Mouse (Mus musculus): ENCODE measurements at regions not wholly inside any gene's neighbourhood (a gene's known extent, or its start where the extent isn't known, plus 50 kb on each side); places are given as distances from the start of the nearest gene placed in this dataset.

DNA sequence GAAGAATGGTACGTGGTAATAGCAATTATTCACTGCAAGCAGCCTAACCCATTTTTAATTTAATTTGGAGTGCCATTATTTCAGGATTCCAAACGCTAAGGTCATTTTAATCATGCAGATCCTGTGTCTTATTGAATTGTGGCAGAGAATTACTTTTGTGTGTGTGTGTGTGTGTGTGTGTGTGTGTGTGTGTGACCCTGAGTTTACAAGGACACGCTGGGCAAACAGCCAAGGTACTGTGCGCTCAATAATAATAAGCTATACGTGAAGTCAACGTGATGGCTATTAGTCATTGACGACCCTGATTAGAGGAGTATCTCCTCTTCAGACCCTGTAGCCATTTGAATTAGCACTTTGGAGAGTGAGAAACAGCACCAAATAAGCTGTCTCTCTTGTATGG is 144.1 kb downstream of the Klf7 start:
- DNase-seq (ENCODE audit: low spot score): no peak

DNA sequence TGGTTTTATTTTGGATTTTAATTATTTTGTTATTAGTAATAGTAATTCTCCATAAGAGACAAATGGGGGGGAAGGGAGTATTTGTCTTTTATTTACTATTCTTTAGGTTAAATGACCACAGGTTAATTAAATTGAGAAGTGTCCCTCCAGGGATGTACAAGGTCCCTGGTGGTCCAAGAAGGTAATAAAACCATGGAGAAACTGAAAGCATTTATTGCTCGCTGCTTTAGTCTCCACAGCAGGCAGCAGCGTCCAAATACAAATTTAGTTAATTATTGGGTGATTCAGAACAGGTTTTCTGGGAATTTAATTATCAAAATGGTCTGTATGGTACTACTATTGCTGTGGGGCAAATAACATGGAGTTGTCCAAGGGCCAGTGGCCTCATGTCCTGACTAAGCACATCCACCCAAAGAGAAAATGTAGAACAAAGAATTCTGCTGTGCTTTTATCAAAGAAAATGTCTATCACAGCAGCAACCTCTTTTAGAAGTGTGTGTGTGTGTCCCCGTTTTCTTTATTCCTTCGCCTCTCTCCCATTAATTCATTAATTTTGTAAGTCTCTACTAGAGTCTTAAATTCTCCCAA is 144.7 kb downstream of the Klf7 start:
- no peak for DNase-seq (ENCODE audit: low spot score)

DNA sequence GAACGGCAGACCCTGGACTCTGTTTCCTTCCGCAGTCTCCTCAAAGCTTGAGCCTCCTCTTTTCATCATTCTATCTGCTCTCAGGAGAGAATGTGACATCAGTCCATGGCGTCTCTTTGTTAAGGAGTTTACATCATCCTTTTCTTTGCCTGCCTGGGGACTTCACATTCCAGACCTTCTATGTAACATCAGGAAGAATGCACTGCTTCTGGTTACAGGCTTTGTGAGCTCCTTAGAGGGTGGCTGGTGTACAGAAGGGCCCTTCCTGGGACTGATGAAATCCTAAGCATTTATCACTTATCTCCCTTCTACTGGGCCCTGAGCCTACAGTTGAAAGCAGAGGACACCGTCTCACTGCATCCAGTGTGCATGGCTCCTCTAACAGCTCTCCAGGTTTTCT is 145.2 kb downstream of the Klf7 start:
- no peak for DNase-seq (ENCODE audit: low spot score)

DNA sequence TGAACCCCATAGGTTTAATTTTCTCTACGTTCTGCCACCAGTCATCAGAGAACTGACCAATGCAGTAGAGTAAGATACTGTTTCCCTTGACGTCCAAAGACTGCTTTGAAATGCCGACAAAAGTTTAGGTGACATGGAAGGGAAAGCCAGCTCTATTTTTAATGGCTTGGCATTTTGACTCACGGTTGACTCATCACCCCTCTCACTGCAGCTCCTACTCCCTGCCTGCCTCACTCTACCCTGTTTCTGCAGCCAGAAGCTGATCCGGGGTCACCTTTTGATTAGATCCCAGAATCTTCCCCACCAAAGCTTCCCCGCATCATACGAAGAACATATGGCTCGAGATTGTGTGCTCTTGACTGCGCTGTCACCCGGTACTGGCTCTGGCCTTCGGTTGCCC is 154.2 kb downstream of the Klf7 start:
- no peak for DNase-seq (ENCODE audit: low spot score)

DNA sequence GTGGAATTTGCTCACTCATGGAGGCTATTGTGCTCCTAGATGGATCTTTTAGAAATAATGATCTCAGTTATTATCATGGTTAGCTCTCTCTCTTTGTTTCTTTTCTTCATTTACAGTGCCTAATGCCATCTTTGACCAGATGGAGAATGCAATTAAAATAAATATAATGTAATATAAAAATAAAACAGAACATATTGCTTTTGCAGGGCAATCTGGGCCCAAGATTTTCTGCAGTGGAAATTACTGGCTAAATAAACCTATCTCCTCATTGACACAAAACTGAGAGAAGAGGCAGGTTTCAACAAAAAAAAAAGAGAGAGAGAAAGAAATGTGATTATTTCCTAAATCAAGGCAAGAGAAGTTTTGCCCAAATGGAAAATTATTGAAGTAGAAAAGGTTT is 156.6 kb downstream of the Klf7 start:
- no peak for DNase-seq (ENCODE audit: low spot score)

DNA sequence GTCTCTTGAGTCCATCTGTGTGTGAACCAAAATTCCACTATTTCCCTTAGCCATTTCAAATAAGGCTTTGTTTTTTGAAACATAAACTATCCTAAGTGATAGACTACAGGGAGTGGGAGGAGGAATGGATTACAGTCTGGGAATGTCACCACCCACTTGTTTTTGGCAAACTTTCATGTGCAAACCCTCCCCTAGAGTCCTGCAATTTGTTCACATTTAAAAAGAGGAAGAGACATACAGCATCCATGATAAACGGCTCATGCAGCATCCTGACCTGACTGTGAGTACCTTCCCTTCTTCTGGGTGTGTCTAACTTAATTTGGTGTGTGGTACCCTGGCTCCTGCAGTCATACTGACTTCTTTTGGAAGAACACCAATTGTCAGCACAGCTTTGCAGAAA is 157.6 kb downstream of the Klf7 start:
- no peak for DNase-seq (ENCODE audit: low spot score)

DNA sequence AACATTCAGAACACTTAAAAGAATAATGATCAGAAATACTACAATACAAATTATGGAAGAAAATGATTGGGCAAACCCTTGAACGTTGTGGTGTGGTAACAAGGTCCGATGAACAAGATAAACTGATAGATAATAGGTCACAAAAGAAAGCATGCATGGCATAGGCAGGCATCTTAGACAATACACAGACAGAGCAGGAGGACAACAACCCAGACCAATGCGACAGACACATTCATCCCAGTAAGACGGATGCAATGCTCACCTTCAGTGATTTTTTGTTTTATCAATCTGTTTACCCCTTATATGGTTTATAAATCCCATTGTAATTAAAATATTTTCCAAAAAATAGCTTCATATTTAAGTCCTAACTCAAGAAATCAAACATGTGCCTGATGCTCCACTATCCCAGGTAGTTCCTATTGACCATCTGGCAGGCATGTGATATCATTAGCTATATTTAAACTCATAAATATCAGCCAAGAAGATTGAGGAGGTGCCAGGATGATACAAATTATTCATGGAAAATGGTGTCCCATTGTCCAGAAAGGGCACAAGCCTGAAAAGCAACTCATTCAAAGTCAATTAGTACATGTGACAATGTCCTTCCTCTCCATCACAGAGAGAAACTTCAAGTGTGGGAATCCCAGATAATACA is 166.3 kb downstream of the Klf7 start:
- no peak for DNase-seq (ENCODE audit: low spot score)

DNA sequence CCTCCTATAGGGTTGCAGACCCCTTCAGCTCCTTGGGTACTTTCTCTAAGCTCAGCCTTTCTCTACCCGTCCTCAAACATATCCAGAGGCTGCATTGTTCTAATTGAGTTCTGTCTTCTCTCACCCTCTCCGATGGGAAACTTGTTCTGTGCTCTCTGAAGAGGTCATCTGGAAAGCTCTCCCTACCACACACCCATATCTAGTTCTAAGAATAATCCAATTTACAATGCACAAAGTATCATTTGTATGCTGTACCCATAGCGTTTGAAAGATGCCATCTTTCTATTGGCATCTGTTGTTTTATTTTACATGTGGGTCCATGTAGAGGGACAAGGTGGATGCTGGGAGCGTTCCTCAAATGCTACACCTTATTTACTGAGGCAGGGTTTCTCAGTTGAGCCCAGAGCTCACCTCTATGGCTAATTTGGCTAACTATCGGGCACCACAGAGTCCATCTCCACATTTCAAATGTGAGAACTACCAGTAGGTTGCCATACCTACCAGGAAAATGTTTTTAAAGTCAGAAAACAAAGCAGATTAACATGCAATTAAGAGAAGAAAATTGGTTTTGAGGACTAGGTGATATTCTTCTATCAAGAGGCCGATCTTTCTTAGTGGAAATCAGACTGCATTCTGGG is 167.1 kb downstream of the Klf7 start:
- no peak for DNase-seq (ENCODE audit: low spot score)

DNA sequence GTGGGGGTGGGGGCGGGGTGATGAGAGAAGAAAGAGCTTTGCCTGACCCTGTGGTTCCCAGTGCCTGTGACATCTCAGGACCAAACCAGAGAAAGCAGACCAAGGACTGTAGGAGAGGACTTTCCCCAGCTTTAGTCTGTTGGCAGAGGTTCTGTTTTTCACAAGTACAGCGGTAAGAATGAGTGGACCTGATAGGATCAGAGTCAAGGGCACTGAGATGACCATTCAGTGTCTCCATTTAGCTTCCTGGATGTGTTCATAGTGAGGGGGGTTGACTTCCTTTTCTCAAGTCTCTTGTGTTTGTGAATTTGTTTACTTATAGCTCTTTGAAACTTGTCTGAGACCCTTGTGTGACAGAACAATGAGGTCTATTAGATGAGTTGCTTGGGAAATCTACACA is 167.9 kb downstream of the Klf7 start:
- no peak for DNase-seq (ENCODE audit: low spot score)

DNA sequence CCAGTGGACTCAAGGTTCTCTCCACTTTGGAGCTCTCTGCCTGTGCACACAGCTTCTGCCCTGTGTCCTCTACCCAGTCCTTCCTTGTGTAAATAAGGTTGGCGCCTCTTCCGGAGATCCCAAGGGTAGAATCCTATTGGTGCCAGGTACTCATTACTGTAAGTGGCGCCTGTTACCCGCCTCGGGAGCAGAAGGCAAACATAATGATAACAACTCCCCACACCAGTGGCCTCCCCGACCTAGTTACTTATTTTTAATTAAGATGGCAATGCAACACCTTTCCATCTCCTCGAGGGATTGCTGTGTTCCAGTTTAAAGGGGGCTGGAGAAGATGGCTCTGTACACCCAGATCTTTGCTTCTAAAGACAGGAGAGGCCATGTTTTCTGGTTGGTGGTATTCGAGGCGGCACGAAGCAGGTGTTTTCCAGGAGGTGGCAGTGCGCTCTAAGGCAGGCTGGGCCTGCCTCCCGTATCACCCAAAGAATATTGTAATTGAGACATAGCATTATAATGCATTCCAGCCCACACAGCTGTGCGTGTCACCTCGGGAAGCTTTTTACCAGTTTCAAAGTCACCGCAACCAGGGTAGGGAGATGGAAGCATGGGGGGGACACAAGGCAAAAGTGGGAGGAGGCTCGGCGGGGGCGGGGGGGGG is 168.7 kb downstream of the Klf7 start:
- DNase-seq (ENCODE audit: low spot score): no peak

DNA sequence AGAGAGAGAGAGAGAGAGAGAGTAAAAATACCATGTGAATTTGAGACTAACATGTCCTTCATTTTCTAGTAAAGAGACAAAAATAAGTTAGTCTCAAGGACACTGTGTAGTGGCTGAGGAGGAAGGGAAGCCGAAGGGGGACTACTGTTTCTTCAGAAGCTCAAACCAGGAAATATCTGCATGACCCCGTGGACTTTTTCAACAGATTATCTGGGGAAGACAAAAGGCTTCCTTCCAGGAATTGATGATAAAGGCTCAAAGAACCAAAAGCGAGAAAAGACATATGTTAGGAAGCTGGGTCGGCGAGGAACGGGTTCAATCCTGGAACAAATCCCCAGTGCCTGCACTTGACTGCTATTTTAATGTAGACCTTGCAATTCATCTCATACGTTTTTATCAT is 170.4 kb downstream of the Klf7 start:
- DNase-seq (ENCODE audit: low spot score): no peak

DNA sequence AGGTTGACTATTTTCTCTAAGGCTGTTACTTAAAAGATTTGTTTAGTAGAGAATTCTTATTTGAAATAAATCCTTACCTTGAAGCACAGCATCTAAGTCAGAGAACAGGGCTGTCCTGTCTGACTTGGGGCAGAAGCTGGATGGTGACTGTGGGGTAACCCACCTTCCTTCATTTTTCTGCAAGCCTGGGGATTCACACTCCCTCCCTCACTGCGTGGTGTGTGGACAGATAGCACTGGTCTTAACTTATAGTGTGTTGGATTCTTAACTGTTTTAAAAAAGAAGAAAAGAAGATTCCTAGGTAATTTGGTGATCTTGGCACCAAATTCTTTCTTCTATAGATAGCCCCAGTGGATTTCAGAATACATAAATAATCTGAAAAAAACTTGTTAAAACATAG is 174.8 kb downstream of the Klf7 start:
- DNase-seq (ENCODE audit: low spot score): no peak

DNA sequence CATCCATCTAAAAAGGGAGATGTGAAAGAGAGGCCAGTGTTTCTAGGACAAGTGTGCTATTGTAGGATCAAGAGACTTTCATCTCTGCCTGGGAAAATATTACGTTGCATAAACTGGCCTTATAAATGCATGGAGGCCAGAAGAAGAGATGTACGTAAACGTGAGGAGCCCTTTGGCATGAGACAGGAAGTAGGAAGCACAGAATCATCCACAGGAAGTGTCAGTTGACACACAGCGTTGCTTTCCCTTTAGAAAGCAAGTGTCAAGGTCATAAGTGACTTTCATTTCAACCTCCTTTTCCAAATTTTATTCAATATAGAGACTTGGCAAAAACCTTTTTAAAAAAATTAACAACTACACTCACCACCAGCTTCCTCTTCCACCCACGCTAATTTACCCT is 175.2 kb downstream of the Klf7 start:
- no peak for DNase-seq (ENCODE audit: low spot score)

DNA sequence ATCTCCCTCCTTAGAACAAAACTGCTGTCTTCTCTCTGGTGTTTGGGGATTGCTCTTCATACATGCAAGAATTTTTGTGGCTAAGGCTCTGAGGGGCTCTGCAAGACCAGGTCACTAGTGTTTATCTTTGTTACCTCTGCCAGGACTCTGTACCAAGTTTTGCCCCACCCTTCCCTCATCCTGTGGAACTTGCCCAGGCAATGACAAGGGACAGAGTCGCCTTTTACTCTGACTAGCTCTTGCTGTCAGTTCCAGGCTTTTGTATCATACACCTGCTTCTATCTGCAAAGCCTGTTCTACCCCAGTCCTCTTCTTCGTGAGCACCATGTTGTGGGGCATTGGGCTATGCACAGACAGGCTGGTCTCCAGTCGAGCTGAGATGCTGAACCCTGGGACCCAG is 175.7 kb upstream of the 4933402D24Rik start:
- no peak for DNase-seq (ENCODE audit: low spot score)

DNA sequence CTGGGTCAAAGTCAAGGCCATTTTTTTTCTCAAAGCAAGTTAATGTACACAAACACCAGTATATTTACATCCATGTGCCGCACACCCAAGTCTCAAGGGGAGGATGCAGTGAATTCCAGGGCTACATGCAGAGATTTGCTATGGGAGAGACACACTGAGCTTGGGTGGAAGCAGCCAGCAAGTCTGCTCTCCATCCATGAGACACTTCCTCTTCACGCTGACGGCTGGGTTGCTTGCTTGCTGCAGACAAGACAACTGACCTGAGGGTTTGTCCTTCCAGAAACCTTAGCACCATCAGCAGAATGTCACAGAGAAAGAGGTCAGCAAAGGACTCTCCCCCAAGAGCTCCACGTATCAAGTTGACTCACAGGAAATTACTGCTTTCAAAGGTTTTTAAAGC is 169.3 kb upstream of the 4933402D24Rik start:
- DNase-seq (ENCODE audit: low spot score): no peak

DNA sequence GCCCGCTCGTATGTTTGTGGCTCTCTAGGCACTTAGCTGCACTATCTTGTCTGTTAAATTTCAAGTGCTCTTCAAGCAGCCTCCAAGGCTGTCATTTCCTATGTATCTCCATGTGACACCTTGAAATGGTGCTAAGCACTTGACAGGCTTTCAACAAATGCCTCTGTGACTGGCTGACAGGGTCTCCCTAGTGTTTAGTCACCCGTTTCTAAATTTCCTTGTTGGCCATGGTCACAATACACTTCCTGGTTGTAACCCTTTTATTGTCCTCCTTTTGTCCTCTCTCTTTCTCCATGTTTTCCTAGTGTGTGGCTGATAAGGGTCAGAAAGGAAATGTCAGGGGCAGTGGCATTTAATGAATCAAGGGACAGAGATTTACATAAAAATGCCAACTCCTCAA is 168.4 kb upstream of the 4933402D24Rik start:
- DNase-seq (ENCODE audit: low spot score): no peak

DNA sequence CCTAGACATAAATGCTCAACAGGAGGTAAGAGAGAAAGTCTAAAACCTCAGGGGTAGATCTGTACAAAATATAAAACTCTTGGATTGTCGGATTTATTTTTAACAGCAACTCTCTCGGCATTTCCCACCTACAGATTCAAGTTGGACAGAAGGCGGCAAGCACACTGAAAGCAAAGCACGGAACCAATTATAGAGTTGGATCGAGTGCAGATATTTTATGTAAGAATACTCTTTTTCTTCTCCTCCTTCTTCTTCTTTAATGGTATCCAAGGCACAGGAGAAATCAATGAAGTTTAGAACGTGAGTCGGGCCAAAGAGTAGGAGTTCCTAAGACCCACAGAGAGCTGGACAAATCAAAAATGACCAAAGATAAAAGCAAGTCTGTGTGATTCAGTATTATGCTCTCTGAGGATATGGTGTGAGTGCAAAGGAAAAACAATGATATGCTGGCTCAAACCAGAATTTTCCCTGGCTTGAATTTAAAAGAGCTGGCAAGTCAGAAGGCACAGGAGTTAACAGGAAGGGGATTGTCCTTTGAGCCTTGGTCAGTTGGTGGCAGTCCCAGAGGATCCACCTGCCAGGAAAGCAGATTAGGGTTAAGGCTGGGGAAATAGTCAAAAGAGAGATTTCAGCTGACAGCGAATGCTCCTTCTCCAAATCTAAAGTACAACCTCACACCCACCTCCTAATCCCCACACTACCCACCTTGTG is 165.7 kb upstream of the 4933402D24Rik start:
- no peak for DNase-seq (ENCODE audit: low spot score)

DNA sequence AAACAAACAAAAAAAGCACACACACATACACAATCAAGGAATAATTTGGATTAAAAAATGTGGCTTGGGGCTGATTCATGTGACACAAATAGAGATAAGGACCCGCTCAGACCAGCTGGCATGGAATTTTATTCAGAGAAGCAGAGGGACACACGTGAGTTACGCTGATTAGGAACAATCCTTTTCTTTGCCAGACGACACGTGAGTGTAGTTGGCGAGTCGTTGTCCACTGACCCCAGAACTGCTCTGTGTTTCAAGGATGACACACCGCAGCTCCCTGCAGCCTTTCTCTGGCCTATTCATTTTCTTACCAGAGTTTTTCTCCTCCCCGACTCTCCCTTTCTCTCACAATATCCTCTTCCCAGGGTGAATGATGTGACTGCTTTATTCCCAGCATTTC is 163.4 kb upstream of the 4933402D24Rik start:
- no peak for DNase-seq (ENCODE audit: low spot score)

DNA sequence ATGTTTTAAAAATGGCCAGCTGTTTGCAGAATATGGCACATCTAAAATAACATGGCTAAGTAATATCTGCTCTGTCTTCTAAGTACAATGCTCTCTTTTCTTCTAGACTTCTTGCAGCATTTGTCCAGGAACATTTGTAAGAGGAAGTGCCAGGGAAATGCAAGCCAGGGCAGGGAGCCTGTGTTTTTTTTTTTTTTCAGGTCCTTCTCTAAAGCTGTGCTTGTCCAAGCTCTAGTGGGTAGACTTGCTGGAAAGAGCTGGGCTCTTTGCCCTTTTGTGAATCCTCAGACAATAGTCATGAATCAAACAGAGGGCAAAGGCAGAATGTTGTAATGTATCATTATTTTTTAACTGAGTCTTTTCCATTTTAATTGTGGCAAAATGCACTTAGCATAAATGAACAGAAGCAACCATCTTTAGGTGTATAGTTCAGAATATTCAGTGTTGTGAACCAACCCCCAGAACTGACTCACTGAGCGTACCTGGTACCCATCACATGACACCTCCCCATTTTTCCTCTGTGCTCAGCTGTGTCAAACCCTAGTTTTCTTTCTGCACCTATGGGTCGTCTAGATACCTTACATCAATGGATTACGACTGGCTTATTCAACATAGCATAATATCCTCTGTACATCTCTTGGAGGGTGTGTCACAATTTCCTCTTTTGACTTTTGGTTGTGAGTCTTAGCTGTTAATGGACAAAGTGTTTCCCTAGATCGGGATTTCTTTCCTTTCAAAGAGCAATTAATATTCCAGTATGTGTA is 160.5 kb upstream of the 4933402D24Rik start:
- no peak for DNase-seq (ENCODE audit: low spot score)

DNA sequence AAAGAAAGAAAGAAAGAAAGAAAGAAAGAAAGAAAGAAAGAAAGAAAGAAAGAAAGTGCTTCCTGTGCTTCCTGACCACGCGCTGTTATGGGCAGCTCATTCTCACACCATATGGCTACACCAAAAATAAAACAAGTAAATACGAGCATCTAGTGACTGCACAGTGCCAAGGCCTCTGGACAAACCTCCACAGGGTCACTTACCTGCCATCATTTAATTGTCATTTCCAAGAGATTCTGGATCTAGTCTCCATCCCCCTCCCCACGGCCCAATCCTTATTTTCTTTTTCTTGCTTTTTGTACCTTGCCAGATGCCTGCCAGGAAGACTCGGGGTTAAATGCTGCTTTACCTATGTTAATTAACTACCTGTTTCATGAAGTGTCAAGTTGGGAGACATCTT is 159.8 kb upstream of the 4933402D24Rik start:
- no peak for DNase-seq (ENCODE audit: low spot score)

DNA sequence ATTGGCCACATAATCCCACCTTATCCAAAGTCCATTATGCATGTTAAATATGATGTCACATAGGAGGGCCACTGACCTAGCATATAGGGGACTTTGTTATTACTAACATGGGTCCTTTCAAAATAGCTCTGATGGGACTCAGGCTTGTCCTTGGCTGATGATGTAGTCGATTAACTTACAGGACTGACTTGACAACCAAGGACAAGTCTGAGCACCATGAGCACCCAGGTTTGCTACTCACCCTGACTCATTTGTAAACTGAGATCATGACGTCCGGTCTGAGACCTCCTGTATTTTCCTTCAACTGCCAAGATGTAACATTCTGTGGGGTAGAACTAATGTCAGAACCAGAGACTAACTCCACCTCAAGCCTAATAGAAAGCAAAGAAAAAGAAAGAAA is 159.3 kb upstream of the 4933402D24Rik start:
- DNase-seq (ENCODE audit: low spot score): no peak

Measured in ovary, adult 18-20 months (tissue).